Mouse (Mus musculus) heart, postnatal 4 days (tissue): Measurements from ENCODE around the gene Smtn. TPM values are rescaled to one million over a fixed set of nuclear protein-coding genes. Genes with fewer than 3 reads are reported as not detected.

ENCODE experiments used
- DNase-seq: peaks from one replicate; pipeline ENCODE4 v3.0.0; 2021
- total RNA-seq, 2 experiments: library from RNA; stranded (reverse); gene quantifications; 2 replicates each; pipeline ENCODE4 v1.2.3; 2021

Smtn gene
- total RNA-seq = 100 to 1,000 TPM; 188 to 190 TPM

- DNase-seq = no peak
Observed at GRCm38 (mm10) chr11:3540451-3541085, at the start of gene Smtn. Smtn (minus strand) TSS chr11:3540612.

- DNase-seq = no peak
Observed at GRCm38 (mm10) chr11:3588036-3588672, 47.7 kb upstream of the Smtn start.

- DNase-seq = peak; percentile 38
Observed at GRCm38 (mm10) chr11:3587350-3587749, 46.9 kb upstream of the Smtn start.

DNA sequence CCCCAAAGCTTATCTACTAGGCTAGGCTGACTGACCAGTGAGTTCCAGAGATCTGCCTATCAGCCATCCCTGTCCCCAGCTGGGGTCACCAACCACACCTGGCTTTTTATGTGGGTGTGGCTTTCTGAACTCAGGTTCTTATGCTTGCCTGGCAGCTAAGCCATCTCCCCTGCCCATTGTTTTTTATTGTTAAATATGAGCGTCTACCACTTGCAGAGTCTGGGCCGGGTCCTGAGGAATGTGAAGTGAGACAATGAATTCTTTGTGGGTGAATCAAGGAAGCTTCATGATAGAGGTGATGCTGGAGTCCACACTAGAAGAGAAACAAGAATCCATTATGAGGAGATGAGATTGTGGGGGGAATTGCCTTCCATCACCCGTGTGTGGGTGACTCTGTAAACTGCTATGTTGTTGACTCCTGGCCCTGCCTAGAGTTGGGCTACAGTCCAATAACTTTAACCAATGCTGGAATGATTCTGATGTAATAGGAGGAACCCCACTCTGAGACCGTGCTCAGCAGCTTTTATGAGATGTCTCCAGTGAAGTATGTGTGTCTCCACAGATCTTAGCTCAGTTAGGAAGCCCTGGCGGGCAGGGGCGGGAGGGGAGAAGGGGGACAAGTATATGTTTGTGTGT lies 45.7 kb upstream of the Smtn start:
- DNase-seq = no peak

DNA sequence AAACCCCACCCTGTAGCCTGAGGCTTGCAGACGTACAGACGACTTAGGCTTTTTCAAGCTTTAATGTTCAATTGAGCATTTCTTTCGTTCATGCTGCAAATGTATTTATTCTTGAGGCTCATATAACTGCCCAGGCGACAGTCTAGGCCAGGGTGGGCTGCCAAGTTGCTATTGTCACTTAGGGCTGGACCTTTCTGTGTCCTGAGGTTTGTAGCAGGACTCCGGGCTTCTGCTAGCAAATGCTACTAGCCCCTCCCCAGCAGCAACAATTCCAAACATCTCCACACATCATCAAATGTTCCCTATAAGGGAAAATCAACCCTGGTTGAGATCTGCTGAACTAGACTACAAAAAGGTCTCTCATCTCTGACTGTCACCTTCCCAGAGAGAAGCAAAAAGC lies 42.7 kb upstream of the Smtn start:
- no peak for DNase-seq

DNA sequence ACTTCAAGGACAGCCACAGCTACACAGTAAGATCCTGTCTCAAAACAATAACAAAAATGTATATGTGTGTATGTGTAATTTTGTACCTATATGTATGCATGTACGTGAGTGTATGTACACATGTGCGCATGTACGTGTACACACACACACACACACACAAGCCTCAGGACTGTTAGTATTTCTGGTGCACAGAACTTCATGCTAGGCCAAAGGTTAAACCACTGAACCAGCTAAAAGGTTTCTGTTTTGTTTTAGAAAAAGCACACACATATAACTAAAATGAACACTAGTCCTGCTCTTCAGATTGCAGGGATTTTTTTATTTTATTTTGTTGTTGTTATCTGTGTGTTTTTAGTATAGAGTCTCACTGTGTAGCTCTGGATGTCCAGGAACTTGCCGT lies 41.5 kb upstream of the Smtn start:
- DNase-seq = no peak

- no peak for DNase-seq
Observed at GRCm38 (mm10) chr11:3580306-3581084, 40.1 kb upstream of the Smtn start.

DNA sequence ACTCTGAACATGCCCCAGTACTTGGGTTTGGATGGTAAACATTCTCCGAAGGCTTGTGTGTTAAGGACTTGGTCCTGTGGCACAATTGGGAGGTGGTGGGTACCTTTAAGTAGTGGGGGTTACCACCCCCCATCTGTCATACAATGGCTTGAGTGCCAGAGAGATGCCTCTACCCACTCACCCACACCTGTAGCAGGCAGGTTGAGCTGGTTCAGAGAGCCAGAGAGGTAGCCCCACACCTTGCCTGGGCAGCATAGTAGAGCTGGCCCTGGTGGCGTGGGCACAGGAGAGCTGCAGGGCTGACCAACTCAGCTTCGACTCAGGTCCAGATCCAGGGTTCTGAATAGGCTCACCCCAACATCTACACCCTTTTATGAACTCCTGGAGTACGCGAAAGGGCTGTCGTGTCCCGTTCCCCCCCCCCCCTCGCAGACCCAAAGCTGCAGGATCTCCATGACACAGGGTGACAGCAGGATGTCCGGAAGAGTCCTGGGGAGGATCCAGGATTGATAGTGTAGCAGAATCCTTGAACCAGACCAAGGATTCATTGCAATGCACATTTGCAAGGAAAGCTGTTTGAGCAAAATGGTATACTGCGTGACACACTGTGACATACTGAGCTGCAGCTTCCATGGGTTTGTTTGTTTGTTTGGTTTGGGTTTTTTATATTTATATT lies 37.8 kb upstream of the Smtn start:
- no peak for DNase-seq

DNA sequence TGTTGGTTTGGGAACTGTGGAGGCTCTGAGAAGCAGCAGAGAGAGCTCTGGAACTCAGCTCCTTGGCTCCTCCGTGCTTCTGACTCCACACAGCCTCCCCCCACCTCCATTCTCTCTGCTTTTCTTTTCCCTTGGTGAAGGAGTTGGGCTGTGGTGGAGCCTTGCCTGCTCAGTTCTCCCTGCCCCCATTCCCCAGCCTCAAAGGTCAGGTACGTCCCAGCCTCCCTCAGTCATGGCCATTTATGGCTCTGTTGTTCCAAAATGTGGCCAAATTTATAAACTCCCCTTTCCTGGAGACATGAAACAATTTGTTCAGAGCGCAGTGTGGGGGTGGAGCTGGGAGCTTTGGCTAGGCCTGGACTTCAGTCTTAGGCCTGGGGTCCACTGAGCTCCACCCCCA lies 34.8 kb upstream of the Smtn start:
- no peak for DNase-seq

DNA sequence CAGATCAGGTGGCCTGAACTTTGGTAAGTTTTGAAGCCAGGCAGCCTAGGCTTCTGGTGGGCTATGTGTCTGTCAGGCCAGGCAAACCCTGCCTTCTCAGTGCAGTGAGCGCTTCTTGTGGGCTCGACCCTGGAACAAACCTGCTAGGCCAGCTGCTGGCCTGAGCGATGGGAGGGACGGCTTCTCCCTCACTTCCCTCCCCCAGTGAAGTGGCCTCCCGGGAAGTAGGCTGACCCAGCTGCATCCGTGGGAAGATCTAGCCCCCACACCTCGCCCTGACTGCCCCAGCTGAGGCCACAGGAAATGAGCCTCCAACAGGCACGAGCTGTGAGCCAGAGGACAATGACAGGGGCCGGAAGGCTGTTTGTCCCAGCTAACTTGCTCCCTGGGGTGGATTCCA lies 32.7 kb upstream of the Smtn start:
- peak; percentile 85 for DNase-seq

GRCm38 (mm10) chr11:3572181-3572580 lies 31.8 kb upstream of the Smtn start:
- DNase-seq = no peak

- DNase-seq = no peak
Observed at GRCm38 (mm10) chr11:3570321-3570720, 29.9 kb upstream of the Smtn start.

DNA sequence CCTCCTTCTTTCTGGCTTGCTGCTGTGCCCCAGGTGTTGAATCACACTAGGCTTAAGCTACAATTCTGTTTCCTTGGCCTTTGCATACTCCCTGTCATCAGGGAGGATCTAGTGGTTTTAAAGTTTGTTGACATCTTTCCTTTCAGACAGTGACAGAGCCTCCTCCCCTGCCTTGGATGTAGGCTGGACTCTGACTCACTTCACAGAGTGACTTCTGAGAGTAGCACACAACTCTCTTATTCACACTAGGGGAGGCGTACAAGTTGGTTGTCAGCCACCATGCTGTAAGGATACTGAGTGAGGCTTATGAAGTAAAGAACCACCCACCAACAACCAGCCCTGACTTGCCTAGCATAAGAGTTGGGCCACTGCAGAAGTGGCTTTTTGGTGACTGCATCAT lies 27.5 kb upstream of the Smtn start:
- no peak for DNase-seq

DNA sequence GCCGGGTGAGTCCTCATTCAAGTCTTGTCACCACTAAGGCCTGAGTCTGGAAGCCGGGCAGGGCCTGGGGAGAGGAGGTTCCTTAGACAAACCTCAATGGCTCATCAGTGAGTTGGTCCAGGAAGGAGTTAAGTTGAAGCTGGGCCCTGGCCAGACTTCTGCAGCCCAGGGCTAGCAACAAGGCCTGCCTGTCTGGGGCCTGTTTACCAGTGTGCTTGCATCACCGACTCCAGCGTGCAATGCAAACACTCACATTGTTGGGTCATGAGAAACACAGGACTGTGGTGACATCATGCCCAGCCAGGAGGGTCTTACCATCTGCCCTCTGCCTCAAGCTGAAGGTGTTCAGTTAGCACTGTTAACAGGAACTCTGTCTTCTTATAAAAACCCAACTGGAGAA lies 25.6 kb upstream of the Smtn start:
- peak; percentile 38 for DNase-seq

- peak; percentile 42 for DNase-seq
Observed at GRCm38 (mm10) chr11:3564451-3564850, 24.0 kb upstream of the Smtn start.

DNA sequence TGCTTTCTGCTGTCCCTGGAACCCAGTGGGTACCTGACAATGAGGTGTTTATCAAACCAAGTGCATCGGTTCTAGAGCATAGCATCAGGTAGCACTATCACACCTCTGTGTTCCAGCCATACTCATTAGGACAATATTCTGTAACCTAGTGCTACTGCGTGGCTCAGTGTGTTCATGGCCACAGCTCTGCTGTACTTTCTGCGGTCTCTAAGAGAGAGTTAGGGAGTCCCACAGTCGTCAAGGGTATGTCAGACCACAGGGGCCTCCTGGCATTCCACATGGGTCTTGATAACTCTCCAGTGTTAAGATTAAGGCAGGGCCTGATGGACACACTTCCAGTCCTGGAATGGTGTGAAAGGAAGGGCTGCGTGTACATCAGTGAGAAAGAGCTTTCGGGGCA lies 23.4 kb upstream of the Smtn start:
- DNase-seq = no peak

DNA sequence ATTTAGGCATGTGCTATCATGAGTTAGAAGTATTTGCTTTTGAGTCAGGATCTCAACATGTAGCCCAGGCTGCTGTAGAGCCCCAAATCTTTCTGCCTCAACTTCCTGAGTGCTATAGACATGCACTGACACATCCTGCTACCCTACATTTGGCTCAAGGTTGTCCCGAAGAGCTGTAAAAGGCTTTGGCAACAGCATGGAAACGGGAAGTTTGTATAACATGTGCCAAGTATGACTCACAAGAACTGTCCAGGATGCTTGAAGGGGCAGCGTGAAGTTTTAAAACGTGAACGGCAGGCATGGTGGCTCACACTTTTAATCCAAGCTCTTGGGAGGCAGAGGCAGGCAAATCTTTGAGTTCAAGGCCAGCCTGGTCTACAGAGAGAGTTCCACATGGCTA lies 19.8 kb upstream of the Smtn start:
- no peak for DNase-seq

GRCm38 (mm10) chr11:3557852-3558251 lies 17.4 kb upstream of the Smtn start:
- no peak for DNase-seq

GRCm38 (mm10) chr11:3554976-3555375 lies 14.6 kb upstream of the Smtn start:
- no peak for DNase-seq

GRCm38 (mm10) chr11:3549791-3550190 lies 9.4 kb upstream of the Smtn start:
- no peak for DNase-seq

DNA sequence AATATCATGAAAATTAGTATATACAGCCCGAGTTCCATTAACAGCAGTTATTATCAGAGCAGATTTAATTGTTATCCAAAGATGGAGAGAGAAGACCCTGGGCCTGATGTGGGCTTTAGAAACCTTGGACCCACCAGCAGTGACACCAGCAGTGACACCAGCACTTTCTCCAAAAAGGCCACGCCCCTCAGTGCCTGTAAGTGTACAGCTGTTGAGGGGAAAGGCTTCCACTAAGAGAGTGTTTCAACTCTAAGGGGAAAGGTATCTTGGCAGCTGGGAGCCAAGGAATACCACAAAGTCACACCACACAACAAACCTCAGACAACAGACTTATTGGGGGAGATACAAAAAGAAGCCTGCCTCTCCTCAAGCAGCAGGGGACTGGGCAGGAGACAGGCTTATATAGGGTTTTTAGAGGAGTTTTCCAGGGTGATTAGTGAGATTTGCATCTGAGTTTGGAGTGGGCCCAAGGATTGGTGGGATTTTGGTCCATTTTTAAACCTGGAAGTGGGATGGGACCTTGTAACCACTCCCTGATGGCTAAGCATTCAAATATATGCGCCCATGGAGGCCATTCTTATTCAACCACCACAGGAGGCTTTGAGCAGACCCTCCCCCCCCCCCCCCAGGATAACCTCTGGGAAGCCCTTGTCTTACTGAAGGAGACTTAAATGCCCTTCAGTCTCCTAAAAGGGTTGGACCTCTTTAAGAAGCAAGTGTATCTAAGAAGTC lies 8.3 kb upstream of the Smtn start:
- DNase-seq = no peak

- peak; percentile 60 for DNase-seq
Observed at GRCm38 (mm10) chr11:3547969-3548368, 7.6 kb upstream of the Smtn start.
